Mouse (Mus musculus): ENCODE measurements at regions not wholly inside any gene's neighbourhood (a gene's known extent, or its start where the extent isn't known, plus 50 kb on each side); places are given as distances from the start of the nearest gene placed in this dataset.
"Not testable (repeated sequence)": the region's sequence is repeated elsewhere in the genome, so short reads cannot be mapped to it uniquely, and the experiment has no call there.

DNA sequence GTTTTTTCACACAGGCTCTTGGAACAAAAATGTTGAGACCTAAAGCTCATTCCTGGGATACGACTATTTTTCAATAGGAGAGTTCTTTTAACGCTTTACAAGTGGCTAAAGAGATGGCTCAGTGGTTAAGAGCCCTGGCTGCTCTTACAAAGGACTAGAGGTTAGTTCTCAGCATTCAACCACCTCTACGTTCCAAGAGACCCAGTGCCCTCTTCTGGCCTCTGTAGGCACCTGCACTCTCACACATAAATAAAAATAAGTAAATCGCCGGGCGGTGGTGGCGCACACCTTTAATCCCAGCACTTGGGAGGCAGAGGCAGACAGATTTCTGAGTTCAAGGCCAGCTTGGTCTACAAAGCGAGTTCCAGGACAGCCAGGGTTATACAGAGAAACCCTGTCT, 70.5 kb upstream of the Rad23b start:
- not testable (repeated sequence) for DNase-seq (ENCODE audit: low read depth, low spot score)

GRCm38 (mm10) chr4:55280706-55281105, 69.1 kb upstream of the Rad23b start:
- DNase-seq (ENCODE audit: low read depth, low spot score), result no peak

DNA sequence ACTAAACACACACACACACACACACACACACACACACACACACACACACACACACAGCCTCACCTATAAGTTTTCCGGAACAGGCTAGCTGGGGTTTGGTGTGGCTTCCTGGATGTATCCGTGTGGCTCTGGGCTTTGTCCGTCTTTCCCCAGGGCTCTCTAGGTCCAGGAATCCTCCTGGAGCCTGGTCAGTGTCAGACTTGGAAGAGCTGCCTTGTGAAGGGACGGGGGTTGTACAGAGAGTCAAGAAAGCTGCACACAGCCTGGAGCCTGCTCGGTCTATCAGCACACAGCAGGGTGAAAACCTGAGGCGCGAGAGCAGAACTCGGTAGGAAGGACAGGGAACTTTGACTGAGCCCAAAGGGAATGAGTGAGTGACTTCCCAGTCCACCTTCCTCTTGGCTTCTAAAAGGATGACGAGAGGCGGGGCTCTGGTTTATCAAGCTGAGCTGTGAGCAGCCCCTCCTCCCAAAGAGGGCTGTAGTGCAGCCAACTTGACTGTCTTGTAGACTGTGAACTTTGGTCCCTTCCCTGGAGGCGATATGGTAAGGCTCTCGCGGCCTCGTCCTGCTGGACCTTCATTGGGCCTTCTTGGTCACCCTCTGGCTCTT, 68.3 kb upstream of the Rad23b start:
- no peak for DNase-seq (ENCODE audit: low read depth, low spot score)

DNA sequence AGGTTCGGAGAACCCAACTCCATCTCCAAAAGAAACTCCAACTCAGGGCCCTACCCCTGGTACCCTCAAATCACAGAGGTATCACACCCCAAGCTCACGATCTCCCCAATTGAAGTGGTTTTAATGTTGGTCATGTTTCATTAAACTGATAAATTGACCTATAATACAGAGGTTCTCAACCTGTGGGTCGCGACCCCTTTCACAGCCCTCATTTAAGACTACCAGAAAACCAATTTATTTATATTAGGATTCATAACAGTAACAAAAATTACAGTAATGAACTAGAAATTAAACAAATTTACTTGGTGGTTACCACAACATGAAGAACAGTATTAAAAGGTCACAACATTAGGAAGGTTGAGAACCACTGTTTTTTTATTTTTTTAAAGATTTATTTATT, 67.4 kb upstream of the Rad23b start:
- DNase-seq (ENCODE audit: low read depth, low spot score), result no peak

GRCm38 (mm10) chr4:55284722-55285225, 65.1 kb upstream of the Rad23b start:
- DNase-seq (ENCODE audit: low read depth, low spot score), result peak; percentile 25

DNA sequence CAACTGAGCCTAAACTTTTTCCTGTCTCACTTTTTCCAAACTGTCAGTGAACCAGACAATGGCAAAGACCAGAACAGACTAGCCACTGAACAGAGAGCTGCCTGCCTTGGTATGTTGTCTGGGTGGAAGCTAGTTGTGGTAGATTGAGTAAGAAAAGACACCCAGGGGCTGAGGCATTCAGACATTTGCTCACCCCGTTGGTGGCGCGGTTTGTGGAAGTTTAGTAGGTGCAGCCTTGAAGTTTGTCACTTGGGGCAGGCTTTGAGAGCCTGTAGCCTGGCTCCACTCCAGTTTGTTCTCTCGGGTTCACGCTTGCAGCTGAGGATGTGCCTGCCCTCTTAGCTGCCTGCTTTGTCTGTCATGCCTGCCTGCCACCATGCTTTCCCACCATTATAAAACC, 64.2 kb upstream of the Rad23b start:
- no peak for DNase-seq (ENCODE audit: low read depth, low spot score)

DNA sequence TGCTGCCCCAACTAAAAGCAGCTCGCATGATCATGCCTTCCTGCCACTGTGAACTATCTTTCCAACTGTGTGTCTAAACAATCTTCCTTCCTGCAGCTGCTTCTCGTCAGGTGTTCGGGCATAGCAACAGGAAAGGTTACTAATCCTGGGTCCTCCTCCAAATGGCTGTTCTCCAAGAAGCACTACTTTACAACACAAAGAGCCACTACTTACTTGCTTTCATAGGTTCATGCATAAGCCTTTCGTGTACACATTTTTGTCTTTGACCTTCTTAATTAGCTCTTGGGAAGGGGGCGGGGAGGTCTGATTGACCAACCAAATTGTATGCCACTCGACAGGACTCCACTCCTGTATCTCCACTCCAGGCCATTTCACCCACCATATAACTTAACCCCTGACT, 61.4 kb upstream of the Rad23b start:
- no peak for DNase-seq (ENCODE audit: low read depth, low spot score)

DNA sequence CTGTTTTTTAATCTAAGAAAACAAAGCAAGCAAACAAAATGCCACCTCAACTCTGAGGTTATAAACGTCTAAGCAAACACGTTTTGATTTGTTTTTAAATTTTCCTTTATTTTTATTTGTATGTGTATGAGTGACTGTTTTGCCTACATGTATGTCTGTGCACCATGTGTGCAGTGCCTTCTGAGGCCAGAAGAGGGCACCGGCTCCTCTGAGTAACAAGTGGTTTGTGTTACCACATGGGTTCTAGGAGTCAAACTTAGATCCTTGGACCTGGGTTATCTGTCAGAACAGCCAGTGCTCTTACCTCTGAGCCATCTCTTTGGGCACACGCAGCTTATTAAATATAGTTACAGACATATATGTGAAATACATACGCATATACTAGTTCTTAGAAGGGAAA, 57.6 kb upstream of the Rad23b start:
- no peak for DNase-seq (ENCODE audit: low read depth, low spot score)

- DNase-seq (ENCODE audit: low read depth, low spot score), result no peak
Observed at GRCm38 (mm10) chr4:55292701-55293100, 57.1 kb upstream of the Rad23b start.

GRCm38 (mm10) chr4:55293347-55294079, 56.3 kb upstream of the Rad23b start:
- DNase-seq (ENCODE audit: low read depth, low spot score), result no peak

- DNase-seq (ENCODE audit: low read depth, low spot score), result peak; percentile 52
Observed at GRCm38 (mm10) chr4:55294255-55294687, 55.6 kb upstream of the Rad23b start.

DNA sequence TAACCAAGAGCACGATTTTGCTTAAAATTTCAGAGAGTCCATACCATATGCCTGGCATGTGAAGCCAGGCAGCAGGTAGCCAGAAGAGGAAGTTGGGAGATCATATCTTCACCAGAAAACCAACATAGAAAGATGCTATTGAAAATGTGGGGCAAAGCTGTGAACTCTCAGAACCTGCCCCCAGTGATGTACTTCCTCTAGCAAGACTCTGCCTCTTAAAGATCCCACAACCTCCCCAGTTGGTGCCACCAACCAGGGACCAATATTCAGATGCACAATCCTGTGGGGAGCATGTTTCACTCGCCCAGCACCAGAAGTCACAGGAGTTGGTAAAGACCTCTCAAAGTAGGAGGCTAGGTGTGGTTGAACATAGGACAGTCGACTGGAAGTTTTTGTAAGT, 52.0 kb upstream of the Rad23b start:
- DNase-seq (ENCODE audit: low read depth, low spot score), result no peak
